Mouse (Mus musculus) bone marrow, adult 2 months (tissue): ENCODE results near the gene Gtf2a1.

Experiments used
- CTCF ChIP-seq: fragments of 200-500 bp; IDR thresholded peaks from 2 replicates; pipeline ENCODE4 v1.5.1; 2011; ENCODE audit warnings: low read length, control low read depth; ENCODE audit not compliant: control insufficient read depth, insufficient read depth
- POLR2A ChIP-seq: fragments of 200-500 bp; IDR thresholded peaks from 2 replicates; pipeline ENCODE4 v1.6.1; 2011; ENCODE audit warnings: low read depth, mild to moderate bottlenecking, control low read depth, low read length, borderline replicate concordance; ENCODE audit not compliant: control insufficient read depth

- TF ChIP-seq POLR2A = no peak
- TF ChIP-seq CTCF = no peak
Measured at GRCm38 (mm10) chr12:91549471-91549870, 40.8 kb downstream of the Gtf2a1 start.
